Mouse (Mus musculus): ENCODE measurements around the gene Rpl10l.

Rpl10l gene

DNA sequence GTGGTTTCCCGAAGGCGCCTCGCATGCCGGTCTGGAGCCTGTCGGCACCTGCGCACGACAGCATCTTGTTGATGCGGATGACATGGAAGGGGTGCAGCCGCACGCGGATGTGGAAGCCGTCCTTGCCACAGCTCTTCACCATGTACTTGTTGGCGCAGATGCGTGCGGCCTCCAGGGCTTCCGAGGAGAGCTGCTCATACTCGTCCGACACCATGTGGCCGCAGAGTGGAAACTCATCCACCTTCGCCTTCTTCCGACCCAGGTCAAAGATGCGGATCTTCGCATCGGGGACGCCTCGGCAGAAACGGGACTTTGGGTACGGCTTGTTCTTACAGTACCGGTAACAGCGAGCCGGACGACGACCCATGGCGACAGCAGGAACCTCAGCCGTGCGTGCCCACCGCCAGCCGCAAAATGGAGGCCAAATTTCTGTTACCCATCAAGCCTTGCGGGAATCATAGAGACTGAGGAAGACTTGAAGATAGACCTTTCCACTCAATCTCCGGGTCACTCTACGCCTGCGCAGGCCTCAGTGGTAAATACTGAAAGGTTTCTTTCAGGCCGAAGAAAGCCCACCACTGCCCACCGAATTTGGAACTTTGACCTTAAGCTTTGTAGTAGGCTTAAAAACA lies at the start of gene Rpl10l:
Gene Rpl10l, minus strand, starts transcription at position 411 of the 632 bp plus-strand sequence.
- DNase-seq (ENCODE audit: low read depth in 2 of 2, low spot score in 2 of 2): no peak

DNA sequence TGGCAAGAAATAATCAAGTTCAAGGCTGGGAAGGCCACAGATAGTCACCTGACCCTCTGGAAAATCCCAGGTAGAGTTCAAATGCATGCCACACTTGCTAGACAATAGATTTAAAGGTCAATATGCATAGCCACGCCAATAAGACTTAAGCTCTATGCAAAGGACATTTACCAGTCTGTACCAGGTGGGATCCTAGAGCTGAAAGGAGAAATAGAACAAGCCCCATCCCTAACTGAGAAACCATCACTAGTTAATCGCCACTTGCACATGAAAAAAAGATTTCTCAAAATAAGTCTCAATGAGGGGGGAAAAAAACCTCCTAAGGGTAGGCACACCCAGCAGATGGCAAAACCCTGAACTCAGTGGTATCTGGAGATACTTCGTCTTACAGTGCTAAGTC lies 8.3 kb downstream of the Rpl10l start:
- DNase-seq (ENCODE audit: low read depth in 2 of 2, low spot score in 2 of 2): no peak

DNA sequence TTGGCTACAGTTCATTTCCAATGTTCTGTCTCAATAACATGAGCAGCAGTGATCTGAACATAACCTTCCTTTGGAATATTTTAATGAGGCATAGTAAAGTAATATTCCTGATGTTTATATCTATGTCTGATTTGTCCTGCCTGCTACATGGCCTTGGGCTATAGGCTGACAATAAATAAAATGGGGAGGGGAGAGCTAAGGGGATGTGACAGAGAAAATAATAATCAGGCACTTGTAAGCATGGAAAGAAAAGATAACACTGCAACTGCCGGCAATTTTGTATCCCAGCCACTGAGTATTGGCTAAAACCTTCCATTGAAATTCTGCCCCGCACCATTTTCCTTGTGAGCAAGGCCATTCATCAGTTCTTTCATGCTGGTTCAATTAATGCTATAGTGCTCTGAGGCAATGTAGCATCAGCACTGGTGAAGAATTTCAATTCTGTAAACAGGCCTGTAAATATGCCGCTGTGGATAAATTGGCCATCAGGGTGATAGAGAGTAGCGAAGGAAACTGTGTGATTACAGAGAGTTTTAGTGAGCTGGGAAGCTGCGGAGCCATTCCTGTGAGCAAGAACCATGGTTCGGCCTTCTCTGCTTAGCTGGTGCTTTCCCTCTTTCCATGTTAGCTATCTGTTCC lies 38.6 kb downstream of the Rpl10l start:
- DNase-seq (ENCODE audit: low read depth in 2 of 2, low spot score in 2 of 2): no peak

DNA sequence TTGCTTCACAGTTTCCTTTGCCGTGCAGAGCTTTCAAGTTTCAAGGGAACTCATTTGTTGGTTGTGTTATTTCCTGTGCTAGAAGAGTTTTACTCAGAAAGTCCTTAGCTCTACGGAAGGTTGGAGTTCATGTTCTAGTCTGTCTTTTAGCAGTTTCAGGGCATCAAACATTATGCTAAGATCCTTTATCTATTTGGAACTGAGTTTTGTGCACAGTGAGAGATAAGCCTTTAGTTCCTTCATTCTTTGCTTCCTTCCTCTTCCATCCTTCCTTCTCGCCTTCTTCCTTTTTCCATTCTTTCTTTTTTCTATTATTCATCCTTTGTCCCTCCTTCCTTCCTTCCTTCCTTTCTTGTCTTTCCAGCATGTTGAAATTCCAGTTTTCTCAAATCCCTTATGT lies 50.0 kb downstream of the Rpl10l start:
- DNase-seq (ENCODE audit: low read depth in 2 of 2, low spot score in 2 of 2): no peak
